Mouse (Mus musculus) mammary gland, adult 2 months (tissue): ENCODE results near the gene Ass1. TPM values are rescaled to one million over a fixed set of nuclear protein-coding genes. Genes with fewer than 3 reads are reported as not detected.

Experiments used
- polyA plus RNA-seq: library from polyadenylated mRNA; depleted of rRNA; stranded (reverse); fragments of >200 nt; gene quantifications from 2 replicates; pipeline ENCODE4 v1.2.3, GENCODE M21; 2012; ENCODE audit warnings: low replicate concordance; rRNA removed

The Ass1 gene
- 15.4 and 22.2 TPM in 2 replicates for polyA plus RNA-seq

DNA sequence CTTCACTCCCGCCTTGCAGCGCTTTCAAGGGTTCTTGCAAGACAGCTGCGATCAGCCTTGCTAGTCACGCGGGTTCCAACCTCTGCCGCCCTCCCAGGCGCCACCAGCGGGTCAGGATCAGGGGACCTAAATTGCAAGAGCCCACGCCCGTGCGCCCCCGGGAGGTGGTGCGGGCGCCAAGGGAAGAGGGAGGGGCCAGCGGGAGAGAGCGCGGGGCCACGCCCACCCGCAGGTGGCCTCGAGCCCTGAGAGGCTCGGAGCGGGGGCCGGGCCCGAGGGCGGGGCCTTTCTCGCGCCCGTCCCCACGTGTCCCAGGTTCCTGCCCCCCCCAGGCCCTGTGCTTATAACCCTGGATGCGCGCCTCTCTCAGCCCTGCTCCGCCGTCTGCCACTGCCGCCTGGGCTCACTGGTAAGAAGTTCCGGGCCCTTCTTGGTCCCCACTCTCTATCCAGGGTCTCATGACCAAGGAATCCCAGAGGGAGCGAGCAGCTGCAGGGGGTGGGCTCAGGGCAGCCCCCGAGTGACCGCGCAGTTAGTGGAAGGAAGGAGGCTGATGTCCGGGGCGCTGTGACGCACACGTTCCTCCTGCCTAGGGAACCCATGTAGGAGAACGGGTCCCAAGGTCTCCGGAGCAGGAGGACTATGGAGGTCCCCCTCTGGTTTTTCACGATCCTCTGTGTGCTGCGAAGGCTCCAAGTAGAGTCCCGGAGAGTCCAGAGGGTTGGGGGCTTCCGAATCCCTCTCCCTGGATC is at the start of gene Ass1:
Ass1 (plus strand) TSS at position 277 of the 752 bp plus-strand sequence.

Other genes with a start within 250 kb of the Ass1 start
- gene Ncs1, start 224.4 kb upstream of the Ass1 start, polyA plus RNA-seq: 2.4 and 3.2 TPM in 2 replicates
- gene Hmcn2, start 155.8 kb upstream of the Ass1 start, polyA plus RNA-seq: 32.2 and 62.6 TPM in 2 replicates
- gene Fubp3, start 102.4 kb downstream of the Ass1 start, polyA plus RNA-seq: 13.6 and 44.9 TPM in 2 replicates
- gene Prdm12, start 169.8 kb downstream of the Ass1 start, polyA plus RNA-seq: not detected in 2 replicates
- gene Exosc2, start 200.5 kb downstream of the Ass1 start, polyA plus RNA-seq: 8.6 and 13.3 TPM in 2 replicates
- gene Abl1, start 218.2 kb downstream of the Ass1 start, polyA plus RNA-seq: 52.8 and 60.6 TPM in 2 replicates